Mouse (Mus musculus) stomach, embryonic 14.5 days (tissue): ENCODE results near the gene Gm21627. TPM values are rescaled to one million over a fixed set of nuclear protein-coding genes. Genes with fewer than 3 reads are reported as not detected.
"Not testable (repeated sequence)": the region's sequence is repeated elsewhere in the genome, so short reads cannot be mapped to it uniquely, and the experiment has no call there.

Experiments used
- ATAC-seq: fragments of 200-750 bp; cut with Nextera tagmentation; 2 replicates; pipeline ENCODE4 v1.8.0; 2017; ENCODE audit warnings: low read depth, moderate TSS enrichment; ENCODE audit not compliant: insufficient number of reproducible peaks, insufficient read depth, low FRiP score
- H3K27ac ChIP-seq: fragments of 300-500 bp; sonication (generic); 2 replicates; pipeline ENCODE4 v1.5.1; 2014; ENCODE audit warnings: mild to moderate bottlenecking, low read length, moderate library complexity, mixed read lengths
- H3K27me3 ChIP-seq: fragments of 300-500 bp; sonication (generic); 2 replicates; pipeline ENCODE4 v1.6.1; 2014; ENCODE audit warnings: low read length, control low read depth, mixed read lengths; ENCODE audit not compliant: control insufficient read depth, insufficient read depth
- H3K36me3 ChIP-seq: fragments of 300-500 bp; sonication (generic); 2 replicates; pipeline ENCODE4 v1.6.1; 2014; ENCODE audit warnings: mild to moderate bottlenecking, control low read depth, low read length, moderate library complexity, mixed read lengths; ENCODE audit not compliant: control insufficient read depth, insufficient read depth
- H3K4me1 ChIP-seq: fragments of 300-500 bp; sonication (generic); 2 replicates; pipeline ENCODE4 v1.6.1; 2014; ENCODE audit warnings: low read length, control low read depth, mixed read lengths; ENCODE audit not compliant: control insufficient read depth, insufficient read depth
- H3K4me2 ChIP-seq: fragments of 300-500 bp; sonication (generic); replicated peaks from 2 replicates; pipeline ENCODE4 v1.6.1; 2014; ENCODE audit warnings: low read depth, low read length, control low read depth
- H3K4me3 ChIP-seq: fragments of 300-500 bp; sonication (generic); 2 replicates; pipeline ENCODE4 v1.5.1; 2014; ENCODE audit warnings: low read depth, low read length, control low read depth
- H3K9ac ChIP-seq: fragments of 300-500 bp; sonication (generic); replicated peaks from 2 replicates; pipeline ENCODE4 v1.6.1; 2014; ENCODE audit warnings: low read depth, mild to moderate bottlenecking, control low read depth, low read length, moderate library complexity, mixed read lengths
- H3K9me3 ChIP-seq: fragments of 300-500 bp; sonication (generic); 2 replicates; pipeline ENCODE4 v1.6.1; 2016; ENCODE audit warnings: low read depth, low read length, control low read depth; ENCODE audit not compliant: control insufficient read depth
- WGBS: fragments of 180-500 bp; shearing (Covaris S2); extraction: QIAGEN DNeasy Blood & Tissue Kit; methylation state at CpG from one replicate; pipeline ENCODE4 v1.1.7; 2014; 5-methylcytosine and 5-hydroxymethylcytosine counted together
- polyA plus RNA-seq: library from polyadenylated mRNA; unstranded; fragments of >200 nt; fragmentation: Nextera tagmentation; extraction: Ambion mirVana; gene quantifications from 2 replicates; pipeline ENCODE4 v1.2.1, GENCODE M21; 2014

Gm21627 gene
- not detected in 2 replicates for polyA plus RNA-seq

DNA sequence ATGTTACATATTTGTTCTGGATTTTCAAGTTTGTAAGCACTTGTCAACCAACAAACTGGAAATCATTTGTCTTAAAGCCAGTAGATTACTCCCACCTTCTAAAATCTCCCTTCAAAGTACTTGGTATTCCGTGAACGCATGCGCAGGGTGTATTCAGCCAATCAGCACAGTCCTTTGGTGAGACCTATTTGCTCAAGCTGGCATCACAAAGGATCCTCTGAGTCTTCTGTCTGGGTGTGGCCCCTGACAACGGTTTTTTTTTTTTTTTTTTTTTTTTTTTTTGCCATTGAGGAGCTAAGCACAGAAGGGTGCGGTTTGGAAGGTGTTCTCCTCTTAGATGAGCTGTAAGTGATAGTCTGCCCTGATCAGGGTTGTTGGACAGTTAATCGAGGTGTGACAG lies at the start of gene Gm21627:
Gene Gm21627 (plus strand): TSS at position 301 of the 400 bp plus-strand sequence.
- not testable (repeated sequence) for H3K36me3 ChIP-seq, H3K27me3 ChIP-seq, H3K4me1 ChIP-seq, H3K9me3 ChIP-seq, H3K27ac ChIP-seq, ATAC-seq, H3K4me3 ChIP-seq, H3K9ac ChIP-seq, H3K4me2 ChIP-seq
- no CpG with 5 or more reads among the region's 6 CpGs for WGBS
